Mouse (Mus musculus): ENCODE measurements around the gene Dock1.

- TF ChIP-seq CTCF (IDR thresholded peaks at IDR 0.05; ENCODE audit: insufficient read depth, low read depth, low read length) (no peak), POLR2A (IDR thresholded peaks at IDR 0.05; ENCODE audit: insufficient read depth, low read depth, low read length) (no peak)
Observed at GRCm38 (mm10) chr7:135169936-135170335, 499.5 kb downstream of the Dock1 start.
